Mouse (Mus musculus) adipocyte (in vitro differentiated cells): ENCODE measurements around the gene Pacsin3.
A peak's percentile ranks its signal among the peaks of the same experiment; 100 is the strongest.

Experiments used
- DNase-seq: peaks from one replicate; pipeline ENCODE4 v3.0.0-alpha.2; 2016; ENCODE audit warnings: low spot score

Gene Pacsin3

GRCm38 (mm10) chr2:91259493-91259892 is 3.7 kb downstream of the Pacsin3 start:
- DNase-seq, result no peak

GRCm38 (mm10) chr2:91263692-91264660 is 8.2 kb downstream of the Pacsin3 start:
- DNase-seq, result no peak

- peak; percentile 99 for DNase-seq
Observed at GRCm38 (mm10) chr2:91264711-91265681, 9.2 kb downstream of the Pacsin3 start, which contains the start of gene Arfgap2. TSS of gene Arfgap2 (plus strand) at chr2:91264974.

- DNase-seq, result no peak
Observed at GRCm38 (mm10) chr2:91268042-91268441, 12.3 kb downstream of the Pacsin3 start.

GRCm38 (mm10) chr2:91268706-91269105 is 13.0 kb downstream of the Pacsin3 start:
- DNase-seq, result no peak

GRCm38 (mm10) chr2:91269687-91270133 is 14.0 kb downstream of the Pacsin3 start:
- no peak for DNase-seq

- peak; percentile 66 for DNase-seq
Observed at GRCm38 (mm10) chr2:91278749-91279371, 23.1 kb downstream of the Pacsin3 start.

GRCm38 (mm10) chr2:91279372-91279755 is 23.6 kb downstream of the Pacsin3 start:
- DNase-seq, result no peak

GRCm38 (mm10) chr2:91281366-91281765 is 25.6 kb downstream of the Pacsin3 start:
- no peak for DNase-seq

GRCm38 (mm10) chr2:91283972-91284371 is 28.2 kb downstream of the Pacsin3 start:
- DNase-seq, result no peak

- peak; percentile 64 for DNase-seq
Observed at GRCm38 (mm10) chr2:91284375-91285199, 28.8 kb downstream of the Pacsin3 start.

GRCm38 (mm10) chr2:91285885-91286505 is 30.2 kb downstream of the Pacsin3 start:
- peak; percentile 94 for DNase-seq

- DNase-seq, result no peak
Observed at GRCm38 (mm10) chr2:91287563-91287962, 31.8 kb downstream of the Pacsin3 start.

- DNase-seq, result peak; percentile 90
Observed at GRCm38 (mm10) chr2:91291197-91292007, 35.6 kb downstream of the Pacsin3 start.

GRCm38 (mm10) chr2:91294226-91294625 is 38.5 kb downstream of the Pacsin3 start:
- DNase-seq, result no peak

GRCm38 (mm10) chr2:91295895-91296294 is 40.1 kb downstream of the Pacsin3 start:
- DNase-seq, result no peak

GRCm38 (mm10) chr2:91299156-91299555 is 43.4 kb downstream of the Pacsin3 start:
- no peak for DNase-seq

GRCm38 (mm10) chr2:91300784-91301183 is 45.0 kb downstream of the Pacsin3 start:
- DNase-seq, result no peak

GRCm38 (mm10) chr2:91301836-91302235 is 46.1 kb downstream of the Pacsin3 start:
- no peak for DNase-seq

- DNase-seq, result no peak
Observed at GRCm38 (mm10) chr2:91302845-91303244, 47.1 kb downstream of the Pacsin3 start.
